Mouse (Mus musculus) small intestine, adult 2 months (tissue): ENCODE data around the gene Rpf2. TPM values are rescaled to one million over a fixed set of nuclear protein-coding genes. Genes with fewer than 3 reads are reported as not detected.

Source experiments
- H3K27ac ChIP-seq: fragments of 200-500 bp; 2 replicates; pipeline ENCODE4 v1.5.1; 2012; ENCODE audit warnings: low read depth, low read length, control low read depth, inconsistent platforms; ENCODE audit not compliant: insufficient read depth
- H3K27me3 ChIP-seq: fragments of 200-500 bp; 2 replicates; pipeline ENCODE4 v1.6.1; 2012; ENCODE audit warnings: mild to moderate bottlenecking, moderate library complexity, low read length, inconsistent platforms; ENCODE audit not compliant: control insufficient read depth, insufficient read depth
- H3K36me3 ChIP-seq: fragments of 200-500 bp; 2 replicates; pipeline ENCODE4 v1.6.1; 2012; ENCODE audit warnings: mild to moderate bottlenecking, low read length, control low read depth, inconsistent platforms; ENCODE audit not compliant: control insufficient read depth, insufficient read depth
- H3K4me1 ChIP-seq: fragments of 200-500 bp; 2 replicates; pipeline ENCODE4 v1.6.1; 2012; ENCODE audit warnings: low read length, inconsistent platforms, mixed read lengths; ENCODE audit not compliant: control insufficient read depth, insufficient read depth, insufficient read length
- H3K4me3 ChIP-seq: fragments of 200-500 bp; 2 replicates; pipeline ENCODE4 v1.5.1; 2012; ENCODE audit warnings: low read depth, mild to moderate bottlenecking, control low read depth, inconsistent platforms, low read length, moderate library complexity
- CTCF ChIP-seq: fragments of 200-500 bp; IDR thresholded peaks from 2 replicates; pipeline ENCODE4 v1.5.1; 2012; ENCODE audit warnings: low read depth, mild to moderate bottlenecking, control low read depth, inconsistent platforms, low read length, moderate library complexity, mixed read lengths; ENCODE audit not compliant: insufficient replicate concordance, insufficient read length; ENCODE audit errors: extremely low read depth
- POLR2A ChIP-seq: fragments of 200-500 bp; IDR thresholded peaks from 2 replicates; pipeline ENCODE4 v1.6.1; 2012; ENCODE audit warnings: low read depth, mild to moderate bottlenecking, control low read depth, inconsistent platforms, low read length, moderate library complexity
- WGBS: fragments of 180-500 bp; shearing (Covaris S2); methylation state at CpG from one replicate; pipeline ENCODE4 v1.1.7; 2018; 5-methylcytosine and 5-hydroxymethylcytosine counted together
- polyA plus RNA-seq: library from polyadenylated mRNA; depleted of rRNA; stranded (reverse); fragments of >200 nt; gene quantifications from 2 replicates; pipeline ENCODE4 v1.2.3, GENCODE M21; 2012; rRNA removed

Rpf2 gene
- polyA plus RNA-seq, 1 experiment: 1.1 TPM

DNA sequence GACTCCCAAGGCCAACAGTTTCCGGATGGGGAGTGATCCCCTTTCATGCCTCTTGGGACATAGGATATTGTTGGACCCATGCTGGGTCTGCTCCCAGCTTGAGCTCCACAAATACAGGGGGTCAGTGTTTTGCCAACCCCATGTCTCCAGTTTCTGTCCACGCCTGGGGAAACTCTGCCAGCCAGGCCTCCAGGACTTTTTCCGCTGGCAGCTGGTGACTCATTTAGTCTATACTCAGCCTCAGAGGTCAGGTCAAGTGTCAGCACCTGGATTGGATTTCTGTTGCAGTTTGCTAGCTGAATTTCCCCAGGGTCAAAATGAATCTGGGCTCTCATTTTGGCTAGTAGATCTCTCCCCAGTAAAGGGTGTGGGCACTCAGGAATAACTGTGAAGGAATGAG, 58.0 kb downstream of the Rpf2 start:
- H3K4me1 ChIP-seq: peaks cover 2% of the 10 kb centered on the region; the same call in 1 of the 2 replicates
- H3K27ac ChIP-seq: no peak overlapping the region
- 70% methylated on average over 3 of the region's 3 CpGs for WGBS
- H3K36me3 ChIP-seq: no peaks in the 10 kb centered on the region
- no peaks in the 10 kb centered on the region for H3K27me3 ChIP-seq
- no peak overlapping the region for H3K4me3 ChIP-seq
- TF ChIP-seq CTCF: no peak
- no peak for TF ChIP-seq POLR2A

DNA sequence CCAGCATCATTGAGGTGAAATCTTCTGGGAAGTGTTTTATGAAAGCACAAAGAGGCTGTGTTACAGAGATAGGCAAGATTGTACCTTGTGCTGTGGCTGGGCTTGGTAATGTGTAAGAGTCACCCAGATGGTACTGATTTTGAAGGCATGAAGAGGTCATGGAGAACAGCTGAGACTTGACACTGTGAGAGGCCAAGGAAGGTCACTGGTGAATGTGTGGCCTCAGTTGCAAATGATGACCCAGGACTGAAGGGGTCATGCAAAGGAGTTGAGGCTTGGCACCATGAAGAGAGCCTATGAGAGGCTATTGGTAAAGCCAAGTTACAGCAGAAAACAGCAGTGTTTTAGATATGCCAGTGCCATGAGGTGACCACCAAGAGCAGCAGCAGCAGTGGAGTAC, 60.9 kb downstream of the Rpf2 start:
- Histone ChIP-seq H3K36me3 (no peaks in the 10 kb centered on the region), H3K4me3 (no peak overlapping the region)
- TF ChIP-seq CTCF (no peak), POLR2A (no peak)

GRCm38 (mm10) chr10:40180011-40180410, 66.8 kb downstream of the Rpf2 start:
- no peaks in the 10 kb centered on the region for H3K36me3 ChIP-seq
- WGBS: 38% methylated on average over 2 of the region's 2 CpGs
- no peaks in the 10 kb centered on the region for H3K27me3 ChIP-seq
- no peak overlapping the region for H3K27ac ChIP-seq
- TF ChIP-seq CTCF: no peak
- no peak for TF ChIP-seq POLR2A
- peaks cover 11% of the 10 kb centered on the region; the same call in 1 of the 2 replicates for H3K4me1 ChIP-seq
- no peak overlapping the region for H3K4me3 ChIP-seq

More for the DNA sequence above, 60.9 kb downstream of the Rpf2 start:
- H3K27me3 ChIP-seq: no peaks in the 10 kb centered on the region
- H3K27ac ChIP-seq: no peak overlapping the region
- H3K4me1 ChIP-seq: peaks cover 2% of the 10 kb centered on the region; the same call in 1 of the 2 replicates

DNA sequence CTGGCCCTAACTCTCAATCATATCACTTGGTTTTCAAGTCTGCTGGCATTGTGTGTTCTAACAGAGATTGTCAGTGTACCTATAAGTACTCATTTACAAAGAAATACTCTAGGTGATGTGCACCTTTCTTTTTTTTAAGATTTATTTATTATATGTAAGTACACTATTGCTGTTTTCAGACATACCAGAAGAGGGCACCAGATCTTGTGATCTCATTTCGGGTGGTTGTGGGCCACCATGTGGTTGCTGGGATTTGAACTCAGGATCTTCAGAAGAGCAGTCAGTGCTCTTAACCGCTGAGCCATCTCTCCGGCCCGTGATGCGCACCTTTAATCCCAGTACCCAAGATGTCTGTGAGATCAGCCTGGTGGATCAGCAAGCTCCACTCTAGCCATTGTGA, 67.7 kb downstream of the Rpf2 start:
- H3K4me3 ChIP-seq: no peak overlapping the region
- no peaks in the 10 kb centered on the region for H3K27me3 ChIP-seq
- no peak for TF ChIP-seq POLR2A
- TF ChIP-seq CTCF: no peak; the same call in 1 of the 2 replicates
- H3K36me3 ChIP-seq: no peaks in the 10 kb centered on the region
- WGBS: 96% methylated on average over 5 of the region's 5 CpGs
- H3K4me1 ChIP-seq: peaks cover 11% of the 10 kb centered on the region; the same call in 1 of the 2 replicates
- no peak overlapping the region for H3K27ac ChIP-seq

- no peak for TF ChIP-seq CTCF
- TF ChIP-seq POLR2A: no peak
- WGBS: 14% methylated on average over 6 of the region's 6 CpGs
- Histone ChIP-seq H3K27ac (peak overlapping the region; percentile 52), H3K4me1 (peaks cover 11% of the 10 kb centered on the region; the same call in 1 of the 2 replicates), H3K4me3 (peak overlapping the region; percentile 32; the same call in 1 of the 2 replicates), H3K36me3 (no peaks in the 10 kb centered on the region), H3K27me3 (no peaks in the 10 kb centered on the region)
These were observed 69.4 kb downstream of the Rpf2 start for GRCm38 (mm10) chr10:40177323-40177962.

Other genes starting within 250 kb of the Rpf2 start
- gene Mfsd4b1, start 221.8 kb downstream of the Rpf2 start, polyA plus RNA-seq: 0.05 TPM in 1 of 2 replicates, not detected in the other
- 35.1 and 114 TPM in 2 replicates for gene Slc16a10, start 104.8 kb downstream of the Rpf2 start, polyA plus RNA-seq
- gene Gtf3c6, start 11.1 kb upstream of the Rpf2 start, polyA plus RNA-seq: 1.3 and 2.4 TPM in 2 replicates
- 0.95 and 1.7 TPM in 2 replicates for gene Amd1, start 55.1 kb upstream of the Rpf2 start, polyA plus RNA-seq
- gene Cdk19, start 92.5 kb upstream of the Rpf2 start, polyA plus RNA-seq: 1.4 and 2.8 TPM in 2 replicates